Mouse (Mus musculus) megakaryocyte, embryonic 14.5 days (primary cell): ENCODE results near the gene Olfr1217. TPM values are rescaled to one million over a fixed set of nuclear protein-coding genes. Genes with fewer than 3 reads are reported as not detected.
"Not testable (repeated sequence)": the region's sequence is repeated elsewhere in the genome, so short reads cannot be mapped to it uniquely, and the experiment has no call there.

ENCODE experiments used
- H3K27me3 ChIP-seq: replicated peaks from 2 replicates; pipeline ENCODE3; 2012; ENCODE audit warnings: inconsistent platforms
- H3K36me3 ChIP-seq: replicated peaks from 2 replicates; pipeline ENCODE3; 2012; ENCODE audit warnings: low read length, inconsistent platforms, mixed read lengths
- H3K4me1 ChIP-seq: 2 replicates; pipeline ENCODE4 v1.6.1; 2012; ENCODE audit warnings: inconsistent platforms
- H3K4me3 ChIP-seq: replicated peaks from 2 replicates; pipeline ENCODE3; 2012; ENCODE audit warnings: moderate library complexity, mild to moderate bottlenecking, inconsistent platforms
- H3K9me3 ChIP-seq: 2 replicates; pipeline ENCODE4 v1.6.1; 2012; ENCODE audit warnings: inconsistent platforms
- FLI1 ChIP-seq: IDR thresholded peaks from 2 replicates; pipeline ENCODE4 v1.6.1; 2012; ENCODE audit warnings: low read length, inconsistent platforms, mixed read lengths
- GATA1 ChIP-seq: IDR thresholded peaks from 3 replicates; pipeline ENCODE4 v1.6.1; 2012; ENCODE audit warnings: mixed read lengths, low read length, inconsistent platforms, borderline replicate concordance
- polyA plus RNA-seq: library from polyadenylated mRNA; stranded (reverse); fragments of >175 nt; gene quantifications from 2 replicates; pipeline ENCODE4 v1.2.3, GENCODE M21; 2012; ENCODE audit warnings: low replicate concordance; ENCODE audit not compliant: insufficient read depth

The Olfr1217 gene
- polyA plus RNA-seq, result not detected in 2 replicates

- no peak for TF ChIP-seq GATA1
- no peaks in the 10 kb centered on the region for H3K4me1 ChIP-seq
- H3K4me3 ChIP-seq, result no peak within 1 kb of the TSS
- H3K27me3 ChIP-seq, result no peaks in the 10 kb centered on the region
- H3K36me3 ChIP-seq, result no peaks in the 10 kb centered on the region
- no peaks in the 10 kb centered on the region for H3K9me3 ChIP-seq
These were observed at the start of gene Olfr1217 for GRCm38 (mm10) chr2:89031965-89032364. Olfr1217 (minus strand) TSS chr2:89032065.

GRCm38 (mm10) chr2:89081487-89081886 is 49.6 kb upstream of the Olfr1217 start:
- no peaks in the 10 kb centered on the region for H3K27me3 ChIP-seq
- H3K4me3 ChIP-seq, result no peak overlapping the region
- TF ChIP-seq FLI1 (no peak), GATA1 (no peak)
- H3K36me3 ChIP-seq, result no peaks in the 10 kb centered on the region
- no peaks in the 10 kb centered on the region; the same call in 1 of the 2 replicates for H3K4me1 ChIP-seq
- H3K9me3 ChIP-seq, result peaks cover 5% of the 10 kb centered on the region; the same call in 1 of the 2 replicates

GRCm38 (mm10) chr2:89061087-89061486 is 29.2 kb upstream of the Olfr1217 start, which contains the start of gene Olfr1218:
Olfr1218 (minus strand) TSS chr2:89061187.
- H3K36me3 ChIP-seq, result no peaks in the 10 kb centered on the region

GRCm38 (mm10) chr2:89021436-89021835 is 10.4 kb downstream of the Olfr1217 start:
- H3K4me1 ChIP-seq, H3K9me3 ChIP-seq, H3K36me3 ChIP-seq: not testable (repeated sequence)

More at GRCm38 (mm10) chr2:89061087-89061486, 29.2 kb upstream of the Olfr1217 start, which contains the start of gene Olfr1218:
- H3K27me3 ChIP-seq, result no peaks in the 10 kb centered on the region
- no peaks in the 10 kb centered on the region for H3K4me1 ChIP-seq
- TF ChIP-seq GATA1 (no peak), FLI1 (no peak)
- no peak within 1 kb of the TSS for H3K4me3 ChIP-seq
- H3K9me3 ChIP-seq, result no peaks in the 10 kb centered on the region

GRCm38 (mm10) chr2:89018240-89018639 is 13.6 kb downstream of the Olfr1217 start, which contains the start of gene Olfr1216:
Olfr1216 (minus strand) TSS chr2:89018340.
- Histone ChIP-seq H3K4me3 (no peak within 1 kb of the TSS), H3K36me3 (no peaks in the 10 kb centered on the region), H3K27me3 (no peaks in the 10 kb centered on the region), H3K9me3 (no peaks in the 10 kb centered on the region), H3K4me1 (no peaks in the 10 kb centered on the region)
- TF ChIP-seq GATA1 (no peak), FLI1 (no peak)

More at GRCm38 (mm10) chr2:89021436-89021835, 10.4 kb downstream of the Olfr1217 start:
- not testable (repeated sequence) for H3K27me3 ChIP-seq, H3K4me3 ChIP-seq

- Histone ChIP-seq H3K9me3 (no peaks in the 10 kb centered on the region), H3K4me1 (no peaks in the 10 kb centered on the region), H3K36me3 (no peaks in the 10 kb centered on the region), H3K4me3 (no peak within 1 kb of the TSS), H3K27me3 (no peaks in the 10 kb centered on the region)
- no peak for TF ChIP-seq GATA1
- no peak for TF ChIP-seq FLI1
These were observed 25.0 kb downstream of the Olfr1217 start, which contains the start of gene Olfr1215 for GRCm38 (mm10) chr2:89006873-89007272. Olfr1215 (minus strand) TSS chr2:89006973.

- Histone ChIP-seq H3K36me3 (no peaks in the 10 kb centered on the region), H3K27me3 (no peaks in the 10 kb centered on the region), H3K9me3 (no peaks in the 10 kb centered on the region), H3K4me3 (no peak within 1 kb of the TSS), H3K4me1 (no peaks in the 10 kb centered on the region)
- no peak for TF ChIP-seq GATA1
- no peak for TF ChIP-seq FLI1
These were observed 39.3 kb downstream of the Olfr1217 start, which contains the start of gene Olfr1214 for GRCm38 (mm10) chr2:88992553-88992952. Olfr1214 (minus strand) TSS chr2:88992653.

GRCm38 (mm10) chr2:88980181-88980580 is 51.7 kb downstream of the Olfr1217 start, which contains the start of gene Gm13762:
Gm13762 (minus strand) TSS chr2:88980281.
- Histone ChIP-seq H3K4me1 (no peaks in the 10 kb centered on the region), H3K36me3 (no peaks in the 10 kb centered on the region), H3K9me3 (no peaks in the 10 kb centered on the region), H3K4me3 (no peak within 1 kb of the TSS), H3K27me3 (no peaks in the 10 kb centered on the region)
- TF ChIP-seq FLI1 (no peak), GATA1 (no peak)

Other genes starting within 250 kb of the Olfr1217 start
- gene Olfr1201, start 239.0 kb downstream of the Olfr1217 start, polyA plus RNA-seq, result not detected in 2 replicates
- gene Olfr1202, start 217.6 kb downstream of the Olfr1217 start, polyA plus RNA-seq, result 0.12 TPM in 1 of 2 replicates, not detected in the other
- not detected in 2 replicates for gene Olfr1205, start 202.3 kb downstream of the Olfr1217 start, polyA plus RNA-seq
- gene Olfr1204, start 182.8 kb downstream of the Olfr1217 start, polyA plus RNA-seq, result not detected in 2 replicates
- gene Olfr1206, start 168.8 kb downstream of the Olfr1217 start, polyA plus RNA-seq, result not detected in 2 replicates
- not detected in 2 replicates for gene Olfr1208, start 129.8 kb downstream of the Olfr1217 start, polyA plus RNA-seq
- not detected in 2 replicates for gene Olfr1209, start 116.9 kb downstream of the Olfr1217 start, polyA plus RNA-seq
- not detected in 2 replicates for gene Olfr1211, start 94.0 kb downstream of the Olfr1217 start, polyA plus RNA-seq
- gene Olfr1212, start 78.1 kb downstream of the Olfr1217 start, polyA plus RNA-seq, result not detected in 2 replicates
- not detected in 2 replicates for gene Gm13762, start 51.8 kb downstream of the Olfr1217 start, polyA plus RNA-seq
- not detected in 2 replicates for gene Olfr1214, start 39.4 kb downstream of the Olfr1217 start, polyA plus RNA-seq
- gene Olfr1215, start 25.1 kb downstream of the Olfr1217 start, polyA plus RNA-seq, result not detected in 2 replicates
- not detected in 2 replicates for gene Olfr1216, start 13.7 kb downstream of the Olfr1217 start, polyA plus RNA-seq
- not detected in 2 replicates for gene Olfr1218, start 29.1 kb upstream of the Olfr1217 start, polyA plus RNA-seq
- gene Olfr1219, start 51.4 kb upstream of the Olfr1217 start, polyA plus RNA-seq, result not detected in 2 replicates
- gene Olfr1220, start 74.8 kb upstream of the Olfr1217 start, polyA plus RNA-seq, result not detected in 2 replicates
- not detected in 2 replicates for gene Olfr1221, start 85.2 kb upstream of the Olfr1217 start, polyA plus RNA-seq
- gene Olfr1222, start 101.0 kb upstream of the Olfr1217 start, polyA plus RNA-seq, result not detected in 2 replicates
- gene Olfr1223, start 119.5 kb upstream of the Olfr1217 start, polyA plus RNA-seq, result not detected in 2 replicates
- gene Olfr1224-ps1, start 132.0 kb upstream of the Olfr1217 start, polyA plus RNA-seq, result not detected in 2 replicates
- not detected in 2 replicates for gene Olfr1225, start 142.6 kb upstream of the Olfr1217 start, polyA plus RNA-seq
- not detected in 2 replicates for gene Olfr1226, start 168.0 kb upstream of the Olfr1217 start, polyA plus RNA-seq
- not detected in 2 replicates for gene Olfr1228, start 222.0 kb upstream of the Olfr1217 start, polyA plus RNA-seq